Mouse (Mus musculus) skeletal muscle tissue, postnatal 0 days (tissue): ENCODE results near the gene Iqck. TPM values are rescaled to one million over a fixed set of nuclear protein-coding genes. Genes with fewer than 3 reads are reported as not detected.

ENCODE experiments used
- polyA plus RNA-seq: library from polyadenylated mRNA; unstranded; fragments of >200 nt; fragmentation: Nextera tagmentation; extraction: Ambion mirVana; gene quantifications from 2 replicates; pipeline ENCODE4 v1.2.1, GENCODE M21; 2015

Iqck gene
- polyA plus RNA-seq: 1.5 and 1.7 TPM in 2 replicates

GRCm38 (mm10) chr7:118855171-118855876 is at the start of gene Iqck:
TSS of gene Iqck (plus strand) at chr7:118855752.

GRCm38 (mm10) chr7:118855877-118856304 is 339 bp downstream of the Iqck start, which contains the start of gene Knop1:
TSS of gene Knop1 (minus strand) at chr7:118856254.

GRCm38 (mm10) chr7:118995007-118995406 is 139.5 kb downstream of the Iqck start, which contains the start of gene Gprc5b:
TSS of gene Gprc5b (minus strand) at chr7:118995211.

Other genes starting within 250 kb of the Iqck start
- gene Gde1, start 150.0 kb upstream of the Iqck start, polyA plus RNA-seq: 62.2 and 62.9 TPM in 2 replicates
- 2.6 and 2.9 TPM in 2 replicates for gene Ccp110, start 143.2 kb upstream of the Iqck start, polyA plus RNA-seq
- 37.3 and 38.5 TPM in 2 replicates for gene Vps35l, start 115.5 kb upstream of the Iqck start, polyA plus RNA-seq
- 40.2 and 42.6 TPM in 2 replicates for gene Knop1, start 502 bp downstream of the Iqck start, polyA plus RNA-seq
- 12.0 and 13.4 TPM in 2 replicates for gene Gprc5b, start 139.5 kb downstream of the Iqck start, polyA plus RNA-seq